Mouse (Mus musculus) midbrain, embryonic 14.5 days (tissue): ENCODE measurements at regions not wholly inside any gene's neighbourhood (a gene's known extent, or its start where the extent isn't known, plus 50 kb on each side); places are given as distances from the start of the nearest gene placed in this dataset.

ENCODE experiments used
- ATAC-seq: fragments of 200-750 bp; cut with Nextera tagmentation; 2 replicates; pipeline ENCODE4 v1.8.0; 2017; ENCODE audit warnings: moderate number of reproducible peaks, moderate library complexity; ENCODE audit not compliant: low FRiP score, low TSS enrichment
- DNase-seq: peaks from one replicate; pipeline ENCODE4 v3.0.0-alpha.2; 2015
- H3K27ac ChIP-seq: fragments of 300-500 bp; sonication (generic); replicated peaks from 2 replicates; pipeline ENCODE4 v1.5.1; 2014; ENCODE audit warnings: mild to moderate bottlenecking, low read depth, low read length, moderate library complexity
- H3K27me3 ChIP-seq: fragments of 300-500 bp; sonication (generic); 2 replicates; pipeline ENCODE4 v1.6.1; 2014; ENCODE audit warnings: low read length, control low read depth, mixed read lengths; ENCODE audit not compliant: control insufficient read depth, insufficient read depth
- H3K36me3 ChIP-seq: fragments of 300-500 bp; sonication (generic); 2 replicates; pipeline ENCODE4 v1.6.1; 2014; ENCODE audit warnings: low read length, control low read depth; ENCODE audit not compliant: control insufficient read depth, insufficient read depth
- H3K4me1 ChIP-seq: fragments of 300-500 bp; sonication (generic); 2 replicates; pipeline ENCODE4 v1.6.1; 2014; ENCODE audit warnings: mild to moderate bottlenecking, antibody characterized with exemption, low read length, control low read depth; ENCODE audit not compliant: control insufficient read depth, insufficient read depth
- H3K4me2 ChIP-seq: fragments of 300-500 bp; sonication (generic); 2 replicates; pipeline ENCODE4 v1.6.1; 2014; ENCODE audit warnings: mild to moderate bottlenecking, low read length, moderate library complexity
- H3K4me3 ChIP-seq: fragments of 300-500 bp; sonication (generic); replicated peaks from 2 replicates; pipeline ENCODE4 v1.5.1; 2014; ENCODE audit warnings: low read depth, low read length
- H3K9ac ChIP-seq: fragments of 300-500 bp; sonication (generic); replicated peaks from 2 replicates; pipeline ENCODE4 v1.6.1; 2014; ENCODE audit warnings: mild to moderate bottlenecking, low read length, moderate library complexity
- H3K9me3 ChIP-seq: fragments of 300-500 bp; sonication (generic); 2 replicates; pipeline ENCODE4 v1.6.1; 2016; ENCODE audit warnings: low read length, control low read depth, mixed read lengths; ENCODE audit not compliant: control insufficient read depth
- WGBS: fragments of 180-500 bp; shearing (Covaris S2); extraction: QIAGEN DNeasy Blood & Tissue Kit; methylation state at CpG from one replicate; pipeline ENCODE4 v1.1.7; 2014; 5-methylcytosine and 5-hydroxymethylcytosine counted together

DNA sequence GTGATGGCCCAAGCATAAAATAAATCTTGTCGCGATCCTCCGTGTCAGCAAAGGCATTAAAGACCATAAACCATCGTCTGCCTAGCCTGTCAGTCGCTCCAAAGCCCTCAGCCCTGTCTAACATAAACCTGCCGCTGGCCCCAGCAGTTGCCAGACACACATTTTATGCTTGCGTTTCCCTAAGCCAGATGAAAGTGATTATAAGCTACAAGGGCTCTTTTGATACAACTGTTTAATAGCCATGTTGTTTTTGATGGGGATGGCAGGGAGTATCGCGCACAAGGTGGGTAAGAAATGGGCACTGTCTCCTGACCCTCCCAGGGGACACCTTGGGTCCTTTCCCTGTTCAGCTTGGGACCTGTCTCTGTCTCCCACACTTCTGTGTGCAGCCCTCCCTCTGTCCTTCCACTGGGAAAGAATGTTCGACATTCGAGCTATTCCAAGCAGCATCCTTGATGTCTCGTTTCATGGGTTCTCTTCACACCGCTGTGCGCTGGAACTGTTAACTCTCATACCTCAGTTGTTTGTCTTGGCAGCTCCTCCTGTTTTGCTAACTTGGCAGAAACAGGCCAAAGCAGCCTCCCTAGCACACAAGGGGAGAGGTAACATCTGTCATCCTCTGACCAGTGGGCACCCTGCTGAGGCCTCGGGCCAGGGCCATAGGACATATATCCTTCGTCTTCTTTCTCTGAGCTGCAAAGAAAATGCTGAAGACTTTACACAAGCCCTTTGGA lies 180.2 kb upstream of the Gmds start:
- Histone ChIP-seq H3K4me2 (no peak overlapping the region), H3K4me3 (no peak overlapping the region), H3K27me3 (no peaks in the 10 kb centered on the region), H3K9me3 (no peaks in the 10 kb centered on the region), H3K36me3 (no peaks in the 10 kb centered on the region), H3K9ac (no peak overlapping the region), H3K27ac (no peak overlapping the region), H3K4me1 (no peaks in the 10 kb centered on the region)
- 83% methylated on average over 16 of the region's 16 CpGs for WGBS
- peak; percentile 12 for DNase-seq
- ATAC-seq: no peak

GRCm38 (mm10) chr13:32517514-32517913 lies 179.0 kb upstream of the Gmds start:
- Histone ChIP-seq H3K4me3 (no peak overlapping the region), H3K9me3 (no peaks in the 10 kb centered on the region), H3K36me3 (no peaks in the 10 kb centered on the region), H3K4me1 (no peaks in the 10 kb centered on the region), H3K4me2 (no peak overlapping the region), H3K27me3 (no peaks in the 10 kb centered on the region), H3K9ac (no peak overlapping the region), H3K27ac (no peak overlapping the region)
- ATAC-seq (no peak), DNase-seq (no peak)
- 81% methylated on average over 8 of the region's 8 CpGs for WGBS

DNA sequence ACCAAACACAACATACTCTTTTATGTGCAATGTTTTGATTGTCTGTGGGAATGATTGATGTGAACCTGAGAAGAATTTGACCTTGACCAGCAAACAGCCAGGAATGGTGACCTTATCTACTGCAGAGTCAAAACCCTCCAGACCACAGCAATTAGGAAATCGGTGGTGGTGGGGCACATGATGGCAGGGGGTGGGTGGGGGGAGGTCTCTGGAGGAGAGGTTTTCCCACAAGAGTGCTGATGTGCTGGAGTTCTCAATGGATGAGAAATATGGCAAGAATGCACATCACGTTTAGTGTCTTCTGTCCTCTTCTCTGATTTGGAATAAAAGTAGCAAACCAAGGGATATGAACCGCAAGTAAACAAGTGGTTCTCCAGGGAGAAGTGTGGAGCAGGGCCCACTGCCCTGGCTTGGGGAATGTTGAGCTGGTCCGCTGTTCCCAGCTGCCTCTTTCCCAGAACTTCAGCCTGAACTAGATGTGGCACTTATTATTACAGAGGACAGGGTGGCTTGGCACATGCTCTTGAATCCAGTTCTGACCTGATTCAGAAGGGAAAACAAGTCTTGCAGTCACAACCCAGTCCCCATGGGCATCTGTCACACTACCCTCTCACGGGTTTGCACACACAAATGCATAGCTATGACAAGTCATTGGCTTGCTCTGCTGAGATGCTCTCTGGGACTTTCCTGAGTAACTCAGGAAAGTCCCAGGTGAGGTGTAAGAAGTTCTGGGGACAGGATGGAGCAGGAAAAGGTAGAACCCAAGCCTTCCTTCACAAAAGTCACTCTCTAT lies 170.9 kb upstream of the Gmds start:
- Histone ChIP-seq H3K4me3 (no peak overlapping the region), H3K9me3 (no peaks in the 10 kb centered on the region), H3K9ac (no peak overlapping the region), H3K27me3 (no peaks in the 10 kb centered on the region), H3K4me2 (no peak overlapping the region), H3K4me1 (no peaks in the 10 kb centered on the region), H3K27ac (no peak overlapping the region), H3K36me3 (no peaks in the 10 kb centered on the region)
- no peak for DNase-seq
- 79% methylated on average over 5 of the region's 5 CpGs for WGBS
- no peak for ATAC-seq

DNA sequence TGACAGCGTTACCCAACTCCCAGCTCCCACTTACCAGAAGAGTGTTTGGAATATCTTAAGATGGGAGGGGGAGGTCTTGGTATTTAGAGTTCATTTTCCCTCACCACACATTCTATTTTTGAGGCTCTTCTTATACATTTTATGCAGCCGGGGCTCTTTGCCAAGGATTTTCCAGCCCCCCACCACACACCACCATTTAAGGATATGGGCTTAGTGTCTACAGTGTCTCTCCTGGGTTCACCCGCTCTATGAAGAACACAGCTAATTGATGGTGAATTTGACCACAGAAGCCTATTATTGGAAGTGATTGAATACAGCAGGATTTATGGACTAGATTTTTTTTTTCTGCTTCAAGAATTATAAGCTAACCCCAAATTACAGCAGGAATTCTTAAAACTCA lies 169.9 kb upstream of the Gmds start:
- WGBS: 92% methylated on average over 3 of the region's 3 CpGs
- no peak overlapping the region for H3K27ac ChIP-seq
- H3K9ac ChIP-seq: no peak overlapping the region
- no peaks in the 10 kb centered on the region for H3K4me1 ChIP-seq
- no peak for ATAC-seq
- no peak overlapping the region for H3K4me3 ChIP-seq
- no peaks in the 10 kb centered on the region for H3K36me3 ChIP-seq
- H3K9me3 ChIP-seq: no peaks in the 10 kb centered on the region
- no peak for DNase-seq
- H3K27me3 ChIP-seq: no peaks in the 10 kb centered on the region
- no peak overlapping the region for H3K4me2 ChIP-seq

DNA sequence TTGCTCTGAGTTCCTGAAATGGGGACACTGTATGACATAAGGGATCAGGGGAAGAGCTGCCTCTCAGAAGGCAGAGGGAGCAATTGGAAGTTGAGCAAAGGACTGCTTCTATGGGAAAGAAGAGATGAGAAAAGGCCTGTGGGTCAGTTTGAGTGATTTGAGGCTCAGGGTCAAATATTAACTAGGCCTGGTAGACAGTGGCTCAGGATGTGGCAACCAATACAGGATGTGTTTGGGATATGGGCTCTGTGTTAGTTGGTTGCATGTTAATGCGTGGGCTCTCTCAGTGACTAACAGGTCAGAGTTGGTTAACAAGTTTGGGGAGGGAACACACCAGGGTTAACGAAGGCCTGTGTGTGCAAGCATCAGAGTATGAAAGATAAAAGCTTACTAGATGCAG lies 169.3 kb upstream of the Gmds start:
- no peaks in the 10 kb centered on the region for H3K4me1 ChIP-seq
- H3K9ac ChIP-seq: no peak overlapping the region
- 84% methylated on average over 2 of the region's 2 CpGs for WGBS
- H3K27ac ChIP-seq: no peak overlapping the region
- no peak overlapping the region for H3K4me2 ChIP-seq
- H3K9me3 ChIP-seq: no peaks in the 10 kb centered on the region
- H3K4me3 ChIP-seq: no peak overlapping the region
- H3K27me3 ChIP-seq: no peaks in the 10 kb centered on the region
- ATAC-seq: no peak
- H3K36me3 ChIP-seq: no peaks in the 10 kb centered on the region
- no peak for DNase-seq

DNA sequence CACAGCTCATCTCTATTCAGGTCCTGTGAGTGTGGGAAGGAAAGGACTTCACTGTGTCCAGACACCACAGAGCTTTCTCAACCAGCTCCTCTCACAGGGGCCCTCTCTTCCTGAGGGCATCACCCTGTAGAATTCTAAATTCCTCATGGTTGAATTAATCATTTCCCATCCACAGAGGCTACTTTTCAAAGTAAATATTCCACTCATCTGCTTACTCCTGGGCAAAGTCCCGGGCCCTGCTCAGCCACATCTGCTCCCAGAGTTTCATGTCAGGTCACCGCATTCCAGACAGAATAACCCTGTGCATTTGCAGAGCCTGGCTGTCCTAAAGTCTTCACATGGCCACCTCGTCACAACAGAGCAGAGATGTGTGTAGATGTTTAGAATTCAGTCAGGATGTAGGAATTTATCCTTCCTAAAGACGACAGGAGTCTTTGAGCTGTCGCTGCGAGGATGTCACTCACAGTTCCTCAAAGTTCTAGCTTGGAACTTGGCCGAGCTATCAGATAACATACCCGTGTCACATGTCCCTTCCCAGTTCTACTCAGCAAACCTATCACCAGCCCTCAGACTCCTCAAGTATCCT lies 159.8 kb upstream of the Gmds start:
- DNase-seq (no peak), ATAC-seq (no peak)
- H3K27ac ChIP-seq: no peak overlapping the region
- no peaks in the 10 kb centered on the region for H3K27me3 ChIP-seq
- no peaks in the 10 kb centered on the region for H3K4me1 ChIP-seq
- no peak overlapping the region for H3K4me3 ChIP-seq
- no peaks in the 10 kb centered on the region for H3K36me3 ChIP-seq
- 82% methylated on average over 8 of the region's 8 CpGs for WGBS
- no peak overlapping the region for H3K9ac ChIP-seq
- no peak overlapping the region for H3K4me2 ChIP-seq
- no peaks in the 10 kb centered on the region for H3K9me3 ChIP-seq

DNA sequence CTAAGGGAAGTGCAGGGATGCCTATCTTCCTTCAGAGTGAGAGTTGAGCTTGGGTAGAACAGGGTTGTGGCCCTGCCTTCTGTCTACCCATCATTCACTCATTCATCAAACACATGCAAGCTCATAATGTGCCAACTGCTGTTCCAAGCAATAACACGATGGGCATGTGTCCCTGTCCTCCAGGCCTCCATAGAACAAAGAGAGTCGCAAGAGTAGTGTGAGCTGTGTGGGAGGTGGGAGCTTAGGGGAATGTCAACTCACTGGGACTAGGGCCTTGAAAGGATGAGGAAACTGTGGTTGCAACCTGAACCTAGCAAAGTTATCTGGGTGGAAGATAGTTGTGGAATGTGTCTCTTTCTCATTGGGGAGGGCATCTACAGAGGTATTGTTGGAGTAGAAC lies 157.7 kb upstream of the Gmds start:
- ATAC-seq (no peak), DNase-seq (no peak)
- Histone ChIP-seq H3K9ac (no peak overlapping the region), H3K27me3 (no peaks in the 10 kb centered on the region), H3K9me3 (no peaks in the 10 kb centered on the region), H3K27ac (no peak overlapping the region), H3K4me2 (no peak overlapping the region), H3K4me1 (no peaks in the 10 kb centered on the region), H3K36me3 (no peaks in the 10 kb centered on the region), H3K4me3 (no peak overlapping the region)
- 88% methylated on average over 2 of the region's 2 CpGs for WGBS

DNA sequence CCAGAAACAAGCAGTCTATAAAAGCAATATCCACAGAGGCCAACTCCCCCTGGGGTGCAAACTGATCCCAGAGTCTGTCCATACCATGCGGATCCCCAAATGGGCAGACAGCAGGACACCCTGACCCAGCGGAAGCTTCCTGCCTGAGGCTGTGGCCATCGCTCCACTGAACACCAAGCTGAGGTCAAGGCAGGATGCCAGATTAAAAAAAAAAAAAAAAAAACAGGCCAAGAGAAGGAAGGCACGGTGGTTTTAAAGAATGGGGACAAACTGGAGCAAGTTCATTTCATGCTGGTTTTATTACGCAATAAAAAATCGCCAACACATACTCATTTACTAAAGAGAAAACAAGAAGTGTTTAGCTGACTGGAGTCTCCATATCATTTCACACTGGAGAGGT lies 156.5 kb upstream of the Gmds start:
- DNase-seq: no peak
- Histone ChIP-seq H3K4me1 (no peaks in the 10 kb centered on the region), H3K36me3 (no peaks in the 10 kb centered on the region), H3K27ac (no peak overlapping the region), H3K4me3 (no peak overlapping the region), H3K9ac (no peak overlapping the region), H3K27me3 (no peaks in the 10 kb centered on the region), H3K9me3 (no peaks in the 10 kb centered on the region), H3K4me2 (no peak overlapping the region)
- ATAC-seq: no peak
- 76% methylated on average over 6 of the region's 6 CpGs for WGBS

- Histone ChIP-seq H3K4me2 (no peak overlapping the region), H3K4me3 (no peak overlapping the region), H3K27ac (no peak overlapping the region), H3K9me3 (no peaks in the 10 kb centered on the region), H3K36me3 (no peaks in the 10 kb centered on the region), H3K27me3 (no peaks in the 10 kb centered on the region), H3K4me1 (no peaks in the 10 kb centered on the region), H3K9ac (no peak overlapping the region)
- 74% methylated on average over 7 of the region's 7 CpGs for WGBS
- ATAC-seq (no peak), DNase-seq (no peak)
These were observed 155.3 kb upstream of the Gmds start for GRCm38 (mm10) chr13:32493806-32494205.
